Mouse (Mus musculus) intestine, postnatal 0 days (tissue): ENCODE data around the gene Hif3a. TPM values are rescaled to one million over a fixed set of nuclear protein-coding genes. Genes with fewer than 3 reads are reported as not detected.

Experiments
- ATAC-seq: fragments of 200-750 bp; cut with Nextera tagmentation; 2 replicates; pipeline ENCODE4 v1.8.0; 2017; ENCODE audit warnings: mild to moderate bottlenecking, moderate TSS enrichment, moderate library complexity
- H3K27ac ChIP-seq: fragments of 300-500 bp; sonication (generic); 2 replicates; pipeline ENCODE4 v1.5.1; 2014; ENCODE audit warnings: mild to moderate bottlenecking, low read depth, low read length, moderate library complexity
- H3K27me3 ChIP-seq: fragments of 300-500 bp; sonication (generic); replicated peaks from 2 replicates; pipeline ENCODE4 v1.6.1; 2014; ENCODE audit warnings: low read length, mixed read lengths; ENCODE audit not compliant: control insufficient read depth, insufficient read depth
- H3K36me3 ChIP-seq: fragments of 300-500 bp; sonication (generic); 2 replicates; pipeline ENCODE4 v1.6.1; 2014; ENCODE audit warnings: mild to moderate bottlenecking, moderate library complexity; ENCODE audit not compliant: control insufficient read depth, insufficient read depth
- H3K4me1 ChIP-seq: fragments of 300-500 bp; sonication (generic); replicated peaks from 2 replicates; pipeline ENCODE4 v1.6.1; 2014; ENCODE audit warnings: antibody characterized with exemption, low read length, mixed read lengths; ENCODE audit not compliant: control insufficient read depth, insufficient read depth
- H3K4me2 ChIP-seq: fragments of 300-500 bp; sonication (generic); replicated peaks from 2 replicates; pipeline ENCODE4 v1.6.1; 2014; ENCODE audit warnings: low read depth, mild to moderate bottlenecking, moderate library complexity
- H3K4me3 ChIP-seq: fragments of 300-500 bp; sonication (generic); 2 replicates; pipeline ENCODE4 v1.5.1; 2014; ENCODE audit warnings: low read depth, low read length
- H3K9ac ChIP-seq: fragments of 300-500 bp; sonication (generic); 2 replicates; pipeline ENCODE4 v1.6.1; 2014; ENCODE audit warnings: mild to moderate bottlenecking, low read depth, low read length
- H3K9me3 ChIP-seq: fragments of 300-500 bp; sonication (generic); 2 replicates; pipeline ENCODE4 v1.6.1; 2016; ENCODE audit warnings: mixed run types; ENCODE audit not compliant: control insufficient read depth
- CTCF ChIP-seq: sonication (generic); IDR thresholded peaks from 2 replicates; pipeline ENCODE4 v1.5.1; 2016; ENCODE audit warnings: low read depth, mild to moderate bottlenecking, control low read depth, antibody characterized with exemption, moderate library complexity
- WGBS: fragments of 180-500 bp; shearing (Covaris S2); extraction: QIAGEN DNeasy Blood & Tissue Kit; methylation state at CpG from one replicate; pipeline ENCODE4 v1.1.7; 2014; 5-methylcytosine and 5-hydroxymethylcytosine counted together
- polyA plus RNA-seq: library from polyadenylated mRNA; unstranded; fragments of >200 nt; fragmentation: Nextera tagmentation; extraction: Ambion mirVana; gene quantifications from 2 replicates; pipeline ENCODE4 v1.2.1, GENCODE M21; 2015

The Hif3a gene
- polyA plus RNA-seq, 1 experiment from 2014 or later, result 18.4 TPM

DNA sequence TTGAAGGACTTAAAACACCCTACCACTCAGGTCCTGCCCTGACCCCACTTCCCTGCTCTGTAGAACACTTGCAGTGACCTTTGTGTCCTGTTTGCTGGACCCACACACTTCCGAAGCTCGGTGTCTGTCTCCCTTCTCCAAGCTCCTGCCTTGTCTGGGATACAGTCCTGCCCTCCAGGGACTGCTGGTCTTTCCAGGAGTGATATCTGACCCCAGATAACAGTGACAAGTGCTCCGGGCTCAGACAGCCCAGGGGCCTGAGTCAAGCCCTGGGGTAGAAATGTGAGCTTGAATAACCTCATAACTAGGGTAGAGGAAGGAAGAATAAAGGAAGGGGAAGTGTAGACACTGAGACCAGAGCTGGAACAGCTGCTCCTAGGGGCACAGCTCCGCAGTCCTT, 38.5 kb downstream of the Hif3a start:
- no peaks in the 10 kb centered on the region for H3K27me3 ChIP-seq
- TF ChIP-seq CTCF, result no peak
- peak overlapping the region; percentile 31; the same call in 1 of the 2 replicates for H3K27ac ChIP-seq
- no peaks in the 10 kb centered on the region for H3K9me3 ChIP-seq
- no peak overlapping the region; the same call in 1 of the 2 replicates for H3K4me2 ChIP-seq
- peaks cover 20% of the 10 kb centered on the region for H3K4me1 ChIP-seq
- no peak for ATAC-seq
- H3K4me3 ChIP-seq, result no peak overlapping the region
- H3K36me3 ChIP-seq, result peaks cover 38% of the 10 kb centered on the region
- H3K9ac ChIP-seq, result no peak overlapping the region
- 64% methylated on average over 4 of the region's 4 CpGs for WGBS

DNA sequence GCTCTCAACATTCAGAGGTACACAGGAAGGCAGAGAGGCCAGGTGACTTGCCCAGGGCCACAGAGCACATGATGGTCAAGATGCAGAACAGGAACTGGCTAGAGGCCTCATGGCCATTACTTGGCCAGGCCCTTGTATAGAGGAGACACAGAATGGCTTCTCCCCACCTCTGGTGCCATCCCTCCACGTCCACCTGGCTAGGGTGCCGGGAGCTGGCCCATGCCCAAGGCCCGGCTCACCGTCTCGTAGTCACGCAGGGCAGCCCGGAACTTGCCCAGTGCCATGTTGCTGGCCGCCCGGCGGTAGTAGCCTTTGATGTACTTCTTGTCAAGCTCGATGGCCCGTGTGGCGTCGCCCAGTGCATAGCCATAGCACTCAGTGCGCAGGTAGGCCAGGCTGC, 40.1 kb downstream of the Hif3a start:
- Histone ChIP-seq H3K27ac (no peak overlapping the region), H3K4me3 (no peak overlapping the region), H3K36me3 (peaks cover 38% of the 10 kb centered on the region), H3K27me3 (no peaks in the 10 kb centered on the region), H3K9me3 (no peaks in the 10 kb centered on the region), H3K9ac (no peak overlapping the region), H3K4me1 (peaks cover 20% of the 10 kb centered on the region), H3K4me2 (no peak overlapping the region)
- ATAC-seq, result no peak
- WGBS, result 95% methylated on average over 15 of the region's 15 CpGs
- no peak for TF ChIP-seq CTCF

DNA sequence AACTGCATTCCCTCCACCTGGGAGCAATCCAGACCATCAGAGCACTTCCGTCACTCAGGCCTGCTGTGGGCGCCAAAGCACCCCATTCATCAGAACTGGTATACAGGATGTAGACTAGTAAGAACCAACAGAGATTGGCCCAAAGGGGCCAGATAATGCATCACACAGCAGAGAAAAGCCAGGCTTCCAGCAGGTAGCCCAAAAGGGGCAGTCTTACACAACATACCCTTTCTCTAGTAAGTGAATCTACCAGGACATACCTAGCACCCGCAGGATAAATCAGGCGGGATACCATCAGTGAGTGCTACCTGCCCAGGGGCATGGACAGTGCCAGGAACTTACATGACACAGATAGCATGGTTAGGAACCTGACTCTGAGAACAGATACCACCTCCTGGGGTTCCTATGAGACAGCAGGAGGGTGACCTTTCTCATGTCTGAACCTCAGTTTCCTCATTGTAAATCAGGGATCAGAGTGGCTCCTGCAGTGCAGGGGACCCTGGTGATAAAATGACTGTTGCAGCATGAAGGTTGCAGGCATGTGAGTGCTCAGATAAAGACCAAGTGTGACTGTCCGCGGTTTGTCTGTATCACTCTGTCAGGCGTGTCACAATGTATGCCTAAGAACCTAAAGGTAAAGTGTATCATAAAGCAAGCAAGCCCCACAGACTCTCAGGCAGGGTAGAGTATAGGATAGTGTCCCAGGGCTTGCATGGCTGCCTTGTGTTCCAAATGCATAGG, 42.6 kb downstream of the Hif3a start:
- Histone ChIP-seq H3K27ac (no peak overlapping the region), H3K4me3 (no peak overlapping the region), H3K27me3 (no peaks in the 10 kb centered on the region), H3K9ac (no peak overlapping the region), H3K36me3 (peaks cover 58% of the 10 kb centered on the region), H3K4me2 (no peak overlapping the region), H3K4me1 (peaks cover 16% of the 10 kb centered on the region; the same call in 1 of the 2 replicates), H3K9me3 (no peaks in the 10 kb centered on the region)
- 76% methylated on average over 7 of the region's 7 CpGs for WGBS
- ATAC-seq, result no peak
- no peak for TF ChIP-seq CTCF

DNA sequence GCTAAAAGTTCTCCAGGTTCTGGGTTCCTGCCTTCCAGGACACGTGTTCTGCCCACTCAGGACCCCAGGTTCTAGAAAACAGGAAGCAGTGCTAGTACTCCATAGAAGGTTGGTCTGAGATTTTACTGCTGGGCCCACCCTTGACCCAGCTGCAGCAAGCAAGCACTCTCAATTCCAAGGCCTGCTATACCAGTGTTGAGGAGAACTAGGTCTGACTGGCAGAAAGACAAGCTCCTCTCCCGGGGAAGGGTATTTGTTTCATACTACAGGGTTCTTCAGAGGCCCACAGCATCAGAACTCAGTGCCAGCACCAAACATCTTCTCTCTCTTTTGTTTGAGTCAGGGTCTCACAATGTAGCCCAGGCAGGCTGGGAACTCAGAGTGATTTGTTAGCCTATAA, 44.3 kb downstream of the Hif3a start:
- Histone ChIP-seq H3K4me3 (no peak overlapping the region), H3K9me3 (no peaks in the 10 kb centered on the region), H3K27me3 (no peaks in the 10 kb centered on the region), H3K27ac (peak overlapping the region; percentile 66; the same call in 1 of the 2 replicates), H3K36me3 (peaks cover 69% of the 10 kb centered on the region), H3K4me1 (0 out of 2 replicates have a peak, but pooled peaks cover 8% of the 10 kb centered on the region), H3K9ac (no peak overlapping the region), H3K4me2 (no peak overlapping the region)
- ATAC-seq, result no peak
- WGBS, result 68% methylated on average over 2 of the region's 2 CpGs
- TF ChIP-seq CTCF, result no peak

DNA sequence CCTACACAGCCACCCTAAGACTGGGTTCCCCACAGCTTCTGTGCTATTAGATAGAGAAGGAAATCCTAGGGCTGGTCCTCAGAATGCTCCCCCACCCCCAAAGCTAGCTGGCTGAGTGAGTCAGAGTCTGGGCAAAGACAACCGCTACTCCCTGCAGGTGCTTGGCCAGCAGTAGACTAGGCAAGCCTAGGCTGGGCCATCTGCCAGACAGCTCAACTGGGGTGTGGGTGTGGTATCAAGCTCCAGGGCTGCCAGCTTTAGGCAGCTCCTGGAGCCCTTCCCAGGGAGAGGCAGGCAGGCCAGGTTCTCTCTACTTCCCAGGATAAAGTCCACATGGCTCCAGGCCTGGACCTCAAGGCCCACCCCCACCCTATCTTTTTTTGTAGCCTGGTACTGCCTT, 45.2 kb downstream of the Hif3a start:
- Histone ChIP-seq H3K36me3 (peaks cover 69% of the 10 kb centered on the region), H3K9ac (no peak overlapping the region), H3K4me1 (0 out of 2 replicates have a peak, but pooled peaks cover 8% of the 10 kb centered on the region), H3K4me3 (no peak overlapping the region), H3K4me2 (no peak overlapping the region), H3K9me3 (no peaks in the 10 kb centered on the region), H3K27ac (peak overlapping the region; percentile 66), H3K27me3 (no peaks in the 10 kb centered on the region)
- ATAC-seq, result peak; percentile 97
- no peak for TF ChIP-seq CTCF
- WGBS, result 18% methylated on average over 1 of the region's 1 CpGs

DNA sequence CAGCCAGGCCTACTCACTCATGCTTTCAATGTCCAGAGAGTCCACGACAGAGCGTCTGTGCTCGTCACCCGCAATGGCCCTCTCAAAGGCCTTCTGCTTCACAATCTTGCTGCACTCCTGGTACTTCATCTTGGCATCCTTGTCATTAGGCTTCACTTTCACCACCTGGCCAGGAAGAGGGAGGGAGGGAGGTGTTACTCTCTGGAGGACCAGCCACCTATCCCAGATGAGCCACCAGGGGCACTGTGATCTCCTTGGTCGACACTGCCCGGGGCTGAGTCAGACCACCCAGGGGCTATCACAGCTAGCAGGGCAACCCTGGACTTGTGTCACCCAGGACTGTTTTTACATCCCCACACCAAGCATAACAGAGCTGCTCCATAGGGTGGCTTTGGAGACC, 46.8 kb downstream of the Hif3a start:
- Histone ChIP-seq H3K4me3 (no peak overlapping the region), H3K4me1 (0 out of 2 replicates have a peak, but pooled peaks cover 8% of the 10 kb centered on the region), H3K4me2 (no peak overlapping the region), H3K36me3 (peaks cover 66% of the 10 kb centered on the region), H3K9me3 (no peaks in the 10 kb centered on the region), H3K9ac (no peak overlapping the region), H3K27ac (no peak overlapping the region; the same call in 1 of the 2 replicates), H3K27me3 (no peaks in the 10 kb centered on the region)
- peak; percentile 47 for TF ChIP-seq CTCF
- peak; percentile 3; the same call in 1 of the 2 replicates for ATAC-seq
- 81% methylated on average over 6 of the region's 6 CpGs for WGBS
